Mouse (Mus musculus): ENCODE results near the gene Kcnk12.

Kcnk12 gene

GRCm38 (mm10) chr17:87698996-87699765 is 98.6 kb downstream of the Kcnk12 start:
- DNase-seq (ENCODE audit: low read depth, low spot score): no peak

GRCm38 (mm10) chr17:87696814-87697213 is 101.0 kb downstream of the Kcnk12 start:
- DNase-seq (ENCODE audit: low read depth, low spot score): no peak

GRCm38 (mm10) chr17:87695874-87696465 is 101.8 kb downstream of the Kcnk12 start:
- no peak for DNase-seq (ENCODE audit: low read depth, low spot score)

All from c-Kit-negative CD71-positive TER-119-positive erythroid progenitor cells, embryonic 14.5 days (primary cell).